Mouse (Mus musculus) CH12.LX (cell line): ENCODE data around the gene Tnfsf12.
A peak's percentile ranks its signal among the peaks of the same experiment; 100 is the strongest.

Experiments used
- CTCF ChIP-seq, 2 experiments: IDR thresholded peaks in 1 of 2; conservative IDR thresholded peaks in 1 of 2; 2 replicates each; pipeline ENCODE4 v1.5.1; 2011 to 2012; ENCODE audit warnings: low read depth in 2 of 2, low read length in 2 of 2, improper control_type of control experiment in 1 of 2, inconsistent platforms in 1 of 2, mild to moderate bottlenecking in 1 of 2, moderate library complexity in 1 of 2
- EP300 ChIP-seq: IDR thresholded peaks from 2 replicates; pipeline ENCODE4 v1.6.1; 2011; ENCODE audit warnings: low read length, improper control_type of control experiment
- MAX ChIP-seq: IDR thresholded peaks from 2 replicates; pipeline ENCODE4 v1.6.1; 2011; ENCODE audit warnings: low read length, improper control_type of control experiment
- POLR2A ChIP-seq: IDR thresholded peaks from 2 replicates; pipeline ENCODE4 v1.6.1; 2011; ENCODE audit warnings: low read depth, mild to moderate bottlenecking, improper control_type of control experiment, low read length

GRCm38 (mm10) chr11:69672211-69672706 is 23.4 kb downstream of the Tnfsf12 start, which contains the start of gene Eif4a1:
- TF ChIP-seq EP300 (no peak), POLR2A (peak; percentile 100), CTCF (conservative IDR thresholded peaks at IDR 0.05 in 1 of 2, IDR thresholded peaks at IDR 0.05 in 1 of 2; ENCODE audit: low read depth in 2 of 2, low read length in 2 of 2) (no peak), MAX (peak; percentile 100)
